Mouse (Mus musculus): ENCODE data around the gene Hmgxb4. TPM values are rescaled to one million over a fixed set of nuclear protein-coding genes. Genes with fewer than 3 reads are reported as not detected.

Gene Hmgxb4
- polyA plus RNA-seq, 1 experiment from 2014 or later: 17.9 TPM

- WGBS: 87% methylated on average over 4 of the region's 4 CpGs
- no peak for ATAC-seq (replicated peaks; ENCODE audit: extremely low read depth, insufficient read depth, low FRiP score)
- Histone ChIP-seq H3K9ac (ENCODE audit: low read length) (no peak overlapping the region), H3K4me3 (ENCODE audit: low read length) (no peak overlapping the region), H3K4me1 (ENCODE audit: control insufficient read depth, insufficient read depth, low read length) (no peaks in the 10 kb centered on the region), H3K27ac (ENCODE audit: low read length) (no peak overlapping the region), H3K4me2 (ENCODE audit: low read depth, low read length) (no peak overlapping the region), H3K9me3 (replicated peaks; ENCODE audit: control insufficient read depth, low read length) (no peaks in the 10 kb centered on the region), H3K27me3 (ENCODE audit: control insufficient read depth, insufficient read depth, low read length) (no peaks in the 10 kb centered on the region), H3K36me3 (ENCODE audit: control insufficient read depth, insufficient read depth) (peaks cover 12% of the 10 kb centered on the region)
These were observed 60.2 kb downstream of the Hmgxb4 start for GRCm38 (mm10) chr8:75053342-75053741.

- Histone ChIP-seq H3K27ac (ENCODE audit: low read length) (no peak overlapping the region), H3K4me1 (ENCODE audit: control insufficient read depth, insufficient read depth, low read length) (no peaks in the 10 kb centered on the region), H3K4me2 (ENCODE audit: low read depth, low read length) (no peak overlapping the region), H3K27me3 (ENCODE audit: control insufficient read depth, insufficient read depth, low read length) (no peaks in the 10 kb centered on the region), H3K4me3 (ENCODE audit: low read length) (no peak overlapping the region), H3K9me3 (replicated peaks; ENCODE audit: control insufficient read depth, low read length) (no peaks in the 10 kb centered on the region), H3K36me3 (ENCODE audit: control insufficient read depth, insufficient read depth) (peaks cover 13% of the 10 kb centered on the region), H3K9ac (ENCODE audit: low read length) (no peak overlapping the region)
- 93% methylated on average over 2 of the region's 2 CpGs for WGBS
- no peak for ATAC-seq (replicated peaks; ENCODE audit: extremely low read depth, insufficient read depth, low FRiP score)
These were observed 62.5 kb downstream of the Hmgxb4 start for GRCm38 (mm10) chr8:75055673-75056072.

GRCm38 (mm10) chr8:75060022-75060421 lies 66.9 kb downstream of the Hmgxb4 start:
- no peak overlapping the region for H3K9ac ChIP-seq (ENCODE audit: low read length)
- H3K27me3 ChIP-seq (ENCODE audit: control insufficient read depth, insufficient read depth, low read length): no peaks in the 10 kb centered on the region
- 77% methylated on average over 6 of the region's 6 CpGs for WGBS
- H3K36me3 ChIP-seq (ENCODE audit: control insufficient read depth, insufficient read depth): peaks cover 16% of the 10 kb centered on the region
- ATAC-seq (replicated peaks; ENCODE audit: extremely low read depth, insufficient read depth, low FRiP score): no peak
- no peak overlapping the region for H3K27ac ChIP-seq (ENCODE audit: low read length)
- no peaks in the 10 kb centered on the region for H3K9me3 ChIP-seq (replicated peaks; ENCODE audit: control insufficient read depth, low read length)
- H3K4me2 ChIP-seq (ENCODE audit: low read depth, low read length): no peak overlapping the region
- no peak overlapping the region for H3K4me3 ChIP-seq (ENCODE audit: low read length)
- peaks cover 12% of the 10 kb centered on the region for H3K4me1 ChIP-seq (ENCODE audit: control insufficient read depth, insufficient read depth, low read length)

- Histone ChIP-seq H3K27me3 (ENCODE audit: control insufficient read depth, insufficient read depth, low read length) (no peaks in the 10 kb centered on the region), H3K4me2 (ENCODE audit: low read depth, low read length) (no peak overlapping the region), H3K9ac (ENCODE audit: low read length) (no peak overlapping the region), H3K4me3 (ENCODE audit: low read length) (no peak overlapping the region), H3K27ac (ENCODE audit: low read length) (no peak overlapping the region), H3K36me3 (ENCODE audit: control insufficient read depth, insufficient read depth) (peaks cover 19% of the 10 kb centered on the region), H3K4me1 (ENCODE audit: control insufficient read depth, insufficient read depth, low read length) (peaks cover 14% of the 10 kb centered on the region), H3K9me3 (replicated peaks; ENCODE audit: control insufficient read depth, low read length) (no peaks in the 10 kb centered on the region)
- ATAC-seq (replicated peaks; ENCODE audit: extremely low read depth, insufficient read depth, low FRiP score): no peak
- WGBS: 64% methylated on average over 2 of the region's 2 CpGs
These were observed 67.7 kb downstream of the Hmgxb4 start for GRCm38 (mm10) chr8:75060815-75061214.

GRCm38 (mm10) chr8:75063290-75063689 lies 70.1 kb downstream of the Hmgxb4 start:
- Histone ChIP-seq H3K27me3 (ENCODE audit: control insufficient read depth, insufficient read depth, low read length) (no peaks in the 10 kb centered on the region), H3K9me3 (replicated peaks; ENCODE audit: control insufficient read depth, low read length) (no peaks in the 10 kb centered on the region), H3K4me2 (ENCODE audit: low read depth, low read length) (no peak overlapping the region), H3K27ac (ENCODE audit: low read length) (no peak overlapping the region), H3K4me3 (ENCODE audit: low read length) (no peak overlapping the region), H3K4me1 (ENCODE audit: control insufficient read depth, insufficient read depth, low read length) (peaks cover 14% of the 10 kb centered on the region), H3K36me3 (ENCODE audit: control insufficient read depth, insufficient read depth) (peaks cover 28% of the 10 kb centered on the region), H3K9ac (ENCODE audit: low read length) (no peak overlapping the region)
- no peak for ATAC-seq (replicated peaks; ENCODE audit: extremely low read depth, insufficient read depth, low FRiP score)
- 60% methylated on average over 3 of the region's 3 CpGs for WGBS

- peak overlapping the region; percentile 64 for H3K27ac ChIP-seq (ENCODE audit: low read length)
- H3K9me3 ChIP-seq (replicated peaks; ENCODE audit: control insufficient read depth, low read length): no peaks in the 10 kb centered on the region
- H3K36me3 ChIP-seq (ENCODE audit: control insufficient read depth, insufficient read depth): peaks cover 23% of the 10 kb centered on the region
- no peak overlapping the region for H3K4me2 ChIP-seq (ENCODE audit: low read depth, low read length)
- H3K27me3 ChIP-seq (ENCODE audit: control insufficient read depth, insufficient read depth, low read length): no peaks in the 10 kb centered on the region
- ATAC-seq (replicated peaks; ENCODE audit: extremely low read depth, insufficient read depth, low FRiP score): peak; percentile 79
- no peak overlapping the region for H3K4me3 ChIP-seq (ENCODE audit: low read length)
- H3K9ac ChIP-seq (ENCODE audit: low read length): no peak overlapping the region
- H3K4me1 ChIP-seq (ENCODE audit: control insufficient read depth, insufficient read depth, low read length): peaks cover 14% of the 10 kb centered on the region
- WGBS: 67% methylated on average over 3 of the region's 3 CpGs
These were observed 71.6 kb downstream of the Hmgxb4 start for GRCm38 (mm10) chr8:75064790-75065189.

- H3K9ac ChIP-seq (ENCODE audit: low read length): no peak overlapping the region
- no peak overlapping the region for H3K27ac ChIP-seq (ENCODE audit: low read length)
- H3K4me1 ChIP-seq (ENCODE audit: control insufficient read depth, insufficient read depth, low read length): peaks cover 16% of the 10 kb centered on the region
- WGBS: 64% methylated on average over 6 of the region's 6 CpGs
- peaks cover 20% of the 10 kb centered on the region for H3K36me3 ChIP-seq (ENCODE audit: control insufficient read depth, insufficient read depth)
- no peak for ATAC-seq (replicated peaks; ENCODE audit: extremely low read depth, insufficient read depth, low FRiP score)
- no peak overlapping the region for H3K4me2 ChIP-seq (ENCODE audit: low read depth, low read length)
- no peaks in the 10 kb centered on the region for H3K27me3 ChIP-seq (ENCODE audit: control insufficient read depth, insufficient read depth, low read length)
- no peaks in the 10 kb centered on the region for H3K9me3 ChIP-seq (replicated peaks; ENCODE audit: control insufficient read depth, low read length)
- H3K4me3 ChIP-seq (ENCODE audit: low read length): no peak overlapping the region
These were observed 74.1 kb downstream of the Hmgxb4 start for GRCm38 (mm10) chr8:75067287-75067686.

- Histone ChIP-seq H3K9me3 (replicated peaks; ENCODE audit: control insufficient read depth, low read length) (no peaks in the 10 kb centered on the region), H3K27ac (ENCODE audit: low read length) (no peak overlapping the region), H3K9ac (ENCODE audit: low read length) (no peak overlapping the region), H3K36me3 (ENCODE audit: control insufficient read depth, insufficient read depth) (peaks cover 15% of the 10 kb centered on the region), H3K27me3 (ENCODE audit: control insufficient read depth, insufficient read depth, low read length) (no peaks in the 10 kb centered on the region), H3K4me2 (ENCODE audit: low read depth, low read length) (no peak overlapping the region), H3K4me3 (ENCODE audit: low read length) (no peak overlapping the region), H3K4me1 (ENCODE audit: control insufficient read depth, insufficient read depth, low read length) (0 out of 2 replicates have a peak, but pooled peaks cover 2% of the 10 kb centered on the region)
- 77% methylated on average over 1 of the region's 1 CpGs for WGBS
- no peak; the same call in 1 of the 2 replicates for ATAC-seq (replicated peaks; ENCODE audit: extremely low read depth, insufficient read depth, low FRiP score)
These were observed 77.1 kb downstream of the Hmgxb4 start for GRCm38 (mm10) chr8:75070297-75070696.

- H3K9me3 ChIP-seq (replicated peaks; ENCODE audit: control insufficient read depth, low read length): no peaks in the 10 kb centered on the region
- H3K9ac ChIP-seq (ENCODE audit: low read length): peak overlapping the region; percentile 33; the same call in 1 of the 2 replicates
- ATAC-seq (replicated peaks; ENCODE audit: extremely low read depth, insufficient read depth, low FRiP score): peak; percentile 56
- H3K27me3 ChIP-seq (ENCODE audit: control insufficient read depth, insufficient read depth, low read length): no peaks in the 10 kb centered on the region
- H3K4me2 ChIP-seq (ENCODE audit: low read depth, low read length): no peak overlapping the region
- 23% methylated on average over 4 of the region's 4 CpGs for WGBS
- H3K27ac ChIP-seq (ENCODE audit: low read length): no peak overlapping the region
- peaks cover 8% of the 10 kb centered on the region for H3K36me3 ChIP-seq (ENCODE audit: control insufficient read depth, insufficient read depth)
- no peak overlapping the region for H3K4me3 ChIP-seq (ENCODE audit: low read length)
- 0 out of 2 replicates have a peak, but pooled peaks cover 2% of the 10 kb centered on the region for H3K4me1 ChIP-seq (ENCODE audit: control insufficient read depth, insufficient read depth, low read length)
These were observed 78.6 kb downstream of the Hmgxb4 start for GRCm38 (mm10) chr8:75071627-75072346.
